19 mouse cellular contexts compared by ENCODE assay signal in genomic region chr19:17845967-17846366, GRCm38 (mm10). TPM values are rescaled to one million over a fixed set of nuclear protein-coding genes. Genes with fewer than 3 reads are reported as not detected.
"Had no signal": no experiment of that assay in that cellular context is flagged by ENCODE, and none has a peak within 500 bp of the region (broad histone marks: within the 10 kb centered on the region; RNA-seq: fewer than 3 reads in every experiment).

No protein-coding gene starts in this region.

- H3K27me3 ChIP-seq: neural tube, embryonic 13.5 days; neural tube, embryonic 15.5 days had no signal

- H3K27ac ChIP-seq: liver, embryonic 14.5 days; midbrain, embryonic 15.5 days; neural tube, embryonic 13.5 days; neural tube, embryonic 15.5 days had no signal

- H3K4me3 ChIP-seq: midbrain, embryonic 15.5 days; myocyte; neural tube, embryonic 13.5 days; neural tube, embryonic 15.5 days had no signal

- H3K9ac ChIP-seq: liver, embryonic 14.5 days; lung, embryonic 14.5 days; midbrain, embryonic 15.5 days; neural tube, embryonic 13.5 days; neural tube, embryonic 15.5 days had no signal

- H3K36me3 ChIP-seq: midbrain, embryonic 15.5 days; neural tube, embryonic 13.5 days; neural tube, embryonic 15.5 days had no signal

- ATAC-seq: midbrain, embryonic 15.5 days had no signal

- H3K4me2 ChIP-seq: lung, embryonic 14.5 days; midbrain, embryonic 15.5 days; neural tube, embryonic 13.5 days; neural tube, embryonic 15.5 days had no signal

- H3K9me3 ChIP-seq: midbrain, embryonic 15.5 days; neural tube, embryonic 13.5 days; neural tube, embryonic 15.5 days had no signal

- DNase-seq: lung, adult 18-20 months; lung, embryonic 14.5 days; lung, postnatal 10 days; lung, postnatal 4 days; retina, postnatal 1 day; right cerebral cortex, adult 18-20 months; right cerebral cortex, postnatal 25 days; right cerebral cortex, postnatal 4 days; spleen, adult 18-20 months; thymus, adult 18-20 months; thymus, postnatal 14 days; thymus, postnatal 36 days had no signal

- H3K4me1 ChIP-seq: midbrain, embryonic 15.5 days; neural tube, embryonic 13.5 days; neural tube, embryonic 15.5 days had no signal

RNA-seq across cellular contexts. Expression of gene Pcsk5, which starts 8.5 kb away (rescaled TPM):
- total RNA-seq: megakaryocyte, adult 5-6 weeks; megakaryocyte-erythroid progenitor cell, adult 5-6 weeks had no signal
- polyA plus RNA-seq: myocyte had no signal
